Mouse (Mus musculus) embryonic facial prominence, embryonic 15.5 days (tissue): ENCODE results near the gene H2afy. TPM values are rescaled to one million over a fixed set of nuclear protein-coding genes. Genes with fewer than 3 reads are reported as not detected.

ENCODE experiments used
- ATAC-seq: fragments of 200-750 bp; cut with Nextera tagmentation; 2 replicates; pipeline ENCODE4 v1.8.0; 2017; ENCODE audit warnings: low read depth, moderate TSS enrichment; ENCODE audit not compliant: insufficient number of reproducible peaks, low FRiP score, low TSS enrichment
- H3K27ac ChIP-seq: fragments of 300-500 bp; sonication (generic); replicated peaks from 2 replicates; pipeline ENCODE4 v1.5.1; 2015; ENCODE audit warnings: mild to moderate bottlenecking, inconsistent platforms
- H3K27me3 ChIP-seq: fragments of 300-500 bp; sonication (generic); 2 replicates; pipeline ENCODE4 v1.6.1; 2015; ENCODE audit warnings: inconsistent platforms
- H3K36me3 ChIP-seq: fragments of 300-500 bp; sonication (generic); 2 replicates; pipeline ENCODE4 v1.6.1; 2015; ENCODE audit warnings: mild to moderate bottlenecking, inconsistent platforms
- H3K4me1 ChIP-seq: fragments of 300-500 bp; sonication (generic); 2 replicates; pipeline ENCODE4 v1.6.1; 2015; ENCODE audit warnings: inconsistent platforms
- H3K4me2 ChIP-seq: fragments of 300-500 bp; sonication (generic); replicated peaks from 2 replicates; pipeline ENCODE4 v1.6.1; 2015; ENCODE audit warnings: mild to moderate bottlenecking, inconsistent platforms
- H3K4me3 ChIP-seq: fragments of 300-500 bp; sonication (generic); replicated peaks from 2 replicates; pipeline ENCODE4 v1.5.1; 2015; ENCODE audit warnings: mild to moderate bottlenecking, inconsistent platforms
- H3K9ac ChIP-seq: fragments of 300-500 bp; sonication (generic); 2 replicates; pipeline ENCODE4 v1.6.1; 2015; ENCODE audit warnings: inconsistent platforms
- H3K9me3 ChIP-seq: fragments of 300-500 bp; sonication (generic); replicated peaks from 2 replicates; pipeline ENCODE4 v1.6.1; 2016; ENCODE audit warnings: inconsistent platforms
- WGBS: fragments of 180-500 bp; shearing (Covaris S2); methylation state at CpG from one replicate; pipeline ENCODE4 v1.1.7; 2015; 5-methylcytosine and 5-hydroxymethylcytosine counted together
- polyA plus RNA-seq: library from polyadenylated mRNA; unstranded; fragments of >200 nt; fragmentation: Nextera tagmentation; extraction: Ambion mirVana; gene quantifications from 2 replicates; pipeline ENCODE4 v1.2.1, GENCODE M21; 2015

The H2afy gene
- 275 and 292 TPM in 2 replicates for polyA plus RNA-seq

DNA sequence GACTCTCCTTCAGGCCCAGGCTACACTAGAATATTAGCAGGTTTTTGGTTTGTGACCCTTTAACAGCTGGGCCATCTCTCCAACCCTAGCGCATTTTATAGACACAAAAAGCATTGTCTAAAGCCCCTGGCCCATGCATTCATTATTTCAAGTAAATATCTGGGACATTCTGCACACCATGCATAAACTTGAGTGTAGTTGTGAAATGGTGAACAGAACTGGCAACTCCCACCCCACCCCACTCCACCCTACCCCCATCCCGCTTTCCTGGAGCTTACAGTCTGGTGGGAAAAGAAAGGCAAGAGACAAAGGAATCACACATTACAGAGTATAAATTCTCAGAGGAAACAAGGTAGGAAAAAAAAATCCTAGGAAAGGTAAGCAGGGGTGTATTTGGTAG is at the start of gene H2afy:
Gene H2afy, minus strand, starts transcription at position 162 of the 400 bp plus-strand sequence.
- 87% methylated on average over 2 of the region's 2 CpGs for WGBS

DNA sequence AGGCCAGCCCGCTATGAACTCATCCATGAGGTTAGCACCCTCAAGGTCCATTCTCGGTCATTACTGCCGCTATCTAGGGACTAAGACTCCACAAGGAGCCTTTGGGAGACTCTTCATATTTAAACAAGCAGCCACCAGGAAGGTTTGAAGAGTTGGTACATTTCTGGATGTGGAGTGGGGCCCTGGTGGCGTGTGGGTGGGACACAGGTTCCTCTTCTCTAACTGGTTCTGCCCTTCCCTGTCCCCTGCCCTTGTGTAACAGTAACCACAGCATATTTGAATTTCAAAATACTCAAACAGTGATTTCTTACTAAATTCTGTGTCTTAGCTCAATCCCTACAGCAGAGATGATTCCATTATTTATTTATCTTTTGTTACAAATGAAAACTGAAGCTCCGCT is 47.5 kb upstream of the H2afy start:
- Histone ChIP-seq H3K9ac (no peak overlapping the region), H3K4me3 (no peak overlapping the region), H3K4me1 (no peaks in the 10 kb centered on the region), H3K27me3 (no peaks in the 10 kb centered on the region), H3K27ac (no peak overlapping the region), H3K4me2 (no peak overlapping the region), H3K9me3 (no peaks in the 10 kb centered on the region), H3K36me3 (no peaks in the 10 kb centered on the region)
- 81% methylated on average over 5 of the region's 5 CpGs for WGBS
- ATAC-seq: no peak

More for the DNA sequence above, at the start of gene H2afy:
- Histone ChIP-seq H3K9ac (peak within 1 kb of the TSS; percentile 95), H3K27me3 (no peaks in the 10 kb centered on the region), H3K9me3 (no peaks in the 10 kb centered on the region), H3K4me3 (peak within 1 kb of the TSS; percentile 94), H3K36me3 (0 out of 2 replicates have a peak, but pooled peaks cover 7% of the 10 kb centered on the region), H3K27ac (peak within 1 kb of the TSS; percentile 87), H3K4me1 (peaks cover 35% of the 10 kb centered on the region), H3K4me2 (peak within 1 kb of the TSS; percentile 67)
- ATAC-seq: no peak

DNA sequence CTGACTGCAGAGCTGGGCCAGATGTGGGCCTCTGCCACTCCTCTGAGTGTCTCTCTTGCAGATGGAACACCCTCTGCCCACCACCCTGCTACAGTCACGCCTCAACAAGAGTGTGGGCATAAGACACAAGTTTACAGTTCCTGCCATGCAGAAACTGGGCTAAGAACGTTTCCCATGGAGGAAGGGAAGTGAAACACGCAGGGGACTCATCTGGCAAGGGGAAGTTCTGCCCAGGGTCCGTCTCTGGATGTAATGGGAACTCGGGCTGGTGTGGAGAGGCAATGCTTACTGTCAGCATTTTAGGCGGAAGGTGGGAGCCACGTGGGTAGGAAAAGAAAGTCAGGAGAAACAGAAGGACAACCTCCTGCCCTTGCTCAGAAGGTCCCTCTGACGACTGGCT is 45.3 kb upstream of the H2afy start:
- ATAC-seq: no peak
- WGBS: 70% methylated on average over 8 of the region's 8 CpGs

DNA sequence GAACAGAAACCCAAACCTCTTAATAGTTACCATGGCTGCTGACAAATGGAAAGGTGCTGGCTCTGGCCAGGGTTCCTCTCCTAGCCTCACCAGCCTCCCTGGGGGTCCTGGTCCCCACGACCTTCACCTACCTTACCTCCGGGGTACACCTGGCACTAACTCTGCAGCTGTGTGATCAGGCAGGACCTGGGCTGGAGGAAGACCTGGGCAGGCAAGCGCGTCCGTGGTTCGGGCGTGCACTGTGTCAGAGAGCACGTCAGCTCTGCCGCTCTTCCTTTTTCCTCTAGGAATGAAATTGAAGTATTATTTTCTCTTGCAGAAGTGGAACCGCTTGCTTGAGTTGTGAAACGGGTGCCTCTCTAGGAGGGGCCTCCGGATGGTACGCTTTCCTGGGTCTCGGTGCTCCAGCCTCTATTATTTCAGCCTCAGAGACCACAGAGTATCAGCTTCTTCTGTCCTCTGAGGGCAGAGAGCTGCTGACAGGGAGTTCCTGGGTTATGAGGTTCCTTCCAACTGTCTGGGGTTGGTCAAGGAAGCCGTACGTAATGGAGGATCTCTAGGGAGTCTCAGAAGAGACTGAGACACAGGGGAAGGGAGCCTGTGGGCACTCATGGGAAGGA is 42.4 kb upstream of the H2afy start, which contains the start of gene Tifab:
Gene Tifab, minus strand, starts transcription at position 470 of the 620 bp plus-strand sequence.
- ATAC-seq: no peak
- H3K27me3 ChIP-seq: no peaks in the 10 kb centered on the region
- H3K4me2 ChIP-seq: no peak within 1 kb of the TSS
- H3K4me1 ChIP-seq: peaks cover 18% of the 10 kb centered on the region
- no peak within 1 kb of the TSS for H3K4me3 ChIP-seq
- WGBS: 77% methylated on average over 16 of the region's 16 CpGs
- no peaks in the 10 kb centered on the region for H3K9me3 ChIP-seq
- no peak within 1 kb of the TSS for H3K27ac ChIP-seq
- H3K9ac ChIP-seq: no peak within 1 kb of the TSS
- no peaks in the 10 kb centered on the region for H3K36me3 ChIP-seq

More for the DNA sequence above, 45.3 kb upstream of the H2afy start:
- Histone ChIP-seq H3K9me3 (no peaks in the 10 kb centered on the region), H3K4me1 (peaks cover under 1% of the 10 kb centered on the region), H3K9ac (no peak overlapping the region), H3K4me3 (no peak overlapping the region), H3K36me3 (no peaks in the 10 kb centered on the region), H3K27ac (no peak overlapping the region), H3K4me2 (no peak overlapping the region), H3K27me3 (no peaks in the 10 kb centered on the region)

DNA sequence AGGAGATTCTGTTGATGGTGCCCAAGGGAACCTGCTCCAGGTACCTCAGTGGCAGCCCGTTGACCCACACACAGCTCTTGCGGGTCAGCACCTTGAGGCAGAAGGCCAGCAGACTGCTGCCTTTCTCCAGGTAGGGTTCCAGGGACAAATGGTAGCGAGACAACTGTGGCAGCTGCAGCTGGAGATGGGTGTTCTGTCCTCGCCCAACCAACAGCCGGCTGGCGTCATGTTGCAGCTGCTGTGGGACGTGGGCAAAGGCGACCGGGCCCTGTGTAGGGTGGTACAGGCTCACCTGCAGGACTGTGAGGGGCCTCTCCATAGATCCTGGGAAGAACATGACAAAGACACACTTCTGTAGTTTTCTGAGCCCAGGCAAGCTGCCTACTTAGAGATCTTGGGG is 40.1 kb upstream of the H2afy start:
- Histone ChIP-seq H3K27me3 (no peaks in the 10 kb centered on the region), H3K4me2 (no peak overlapping the region), H3K36me3 (no peaks in the 10 kb centered on the region), H3K4me1 (peaks cover 32% of the 10 kb centered on the region), H3K27ac (no peak overlapping the region), H3K9ac (no peak overlapping the region), H3K9me3 (no peaks in the 10 kb centered on the region), H3K4me3 (no peak overlapping the region)
- WGBS: 75% methylated on average over 9 of the region's 9 CpGs
- no peak for ATAC-seq

DNA sequence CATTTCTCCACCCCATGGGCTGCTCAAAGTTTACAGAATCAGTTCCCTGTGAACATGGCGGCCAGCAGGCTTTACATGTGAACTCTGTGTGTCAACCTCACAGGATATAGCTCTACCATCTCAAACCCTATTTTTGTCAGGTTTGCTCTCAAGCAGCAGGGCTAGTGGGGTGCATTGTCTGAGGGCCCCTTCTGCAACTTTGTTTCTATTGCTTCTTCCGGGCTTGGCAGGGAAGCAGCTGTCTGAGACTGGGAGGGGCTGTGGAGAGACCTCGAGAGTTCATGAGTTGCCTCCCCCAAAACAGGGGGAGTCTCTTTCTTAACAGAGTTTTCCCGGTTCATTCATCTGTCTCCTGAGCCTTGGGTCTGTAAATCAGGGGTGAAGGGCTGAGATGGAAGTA is 39.7 kb upstream of the H2afy start:
- ATAC-seq: no peak
- H3K4me1 ChIP-seq: peaks cover 32% of the 10 kb centered on the region
- H3K4me2 ChIP-seq: no peak overlapping the region
- H3K4me3 ChIP-seq: no peak overlapping the region
- H3K27me3 ChIP-seq: no peaks in the 10 kb centered on the region
- no peaks in the 10 kb centered on the region for H3K36me3 ChIP-seq
- H3K9ac ChIP-seq: no peak overlapping the region
- 47% methylated on average over 4 of the region's 4 CpGs for WGBS
- 0 out of 2 replicates have a peak overlapping the region, but pooled peaks have one; percentile 17 for H3K27ac ChIP-seq
- no peaks in the 10 kb centered on the region for H3K9me3 ChIP-seq

DNA sequence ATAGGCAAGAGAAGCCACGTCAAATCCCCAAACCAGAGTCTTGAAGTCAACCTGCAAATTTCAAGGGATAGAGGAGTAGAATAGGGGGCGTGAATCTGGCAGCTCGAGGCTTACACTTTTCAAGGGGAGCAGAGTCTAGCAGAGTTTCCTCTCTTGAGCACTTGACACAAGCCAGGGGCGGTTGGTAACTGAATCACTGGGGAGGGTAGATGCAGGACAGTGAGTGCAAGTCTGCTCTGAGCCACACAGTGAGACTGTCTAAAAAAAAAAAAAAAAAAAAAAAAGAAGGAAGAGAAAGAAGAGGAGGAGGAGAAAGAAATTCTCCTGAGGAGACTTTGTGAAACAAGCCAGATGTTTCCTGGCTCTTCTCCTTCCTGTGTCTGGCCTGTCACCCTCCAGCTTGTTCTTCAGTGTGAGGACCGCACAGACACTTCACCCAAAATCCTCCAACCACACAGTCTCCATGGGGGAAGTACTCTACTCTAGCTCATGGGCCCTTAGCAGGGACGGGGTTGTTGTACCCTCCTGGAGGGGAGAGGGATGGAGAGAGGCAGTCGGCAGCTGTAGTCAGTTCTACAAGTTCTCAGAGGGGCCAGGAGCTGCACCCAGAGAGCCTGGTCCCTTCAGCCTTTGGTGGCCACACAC is 36.9 kb upstream of the H2afy start:
- no peak for ATAC-seq
- 42% methylated on average over 7 of the region's 7 CpGs for WGBS
- no peaks in the 10 kb centered on the region for H3K36me3 ChIP-seq
- H3K4me3 ChIP-seq: no peak overlapping the region
- peak overlapping the region; percentile 60; the same call in 1 of the 2 replicates for H3K27ac ChIP-seq
- H3K4me1 ChIP-seq: peaks cover 46% of the 10 kb centered on the region
- no peak overlapping the region for H3K9ac ChIP-seq
- H3K4me2 ChIP-seq: no peak overlapping the region
- no peaks in the 10 kb centered on the region for H3K9me3 ChIP-seq
- H3K27me3 ChIP-seq: no peaks in the 10 kb centered on the region

DNA sequence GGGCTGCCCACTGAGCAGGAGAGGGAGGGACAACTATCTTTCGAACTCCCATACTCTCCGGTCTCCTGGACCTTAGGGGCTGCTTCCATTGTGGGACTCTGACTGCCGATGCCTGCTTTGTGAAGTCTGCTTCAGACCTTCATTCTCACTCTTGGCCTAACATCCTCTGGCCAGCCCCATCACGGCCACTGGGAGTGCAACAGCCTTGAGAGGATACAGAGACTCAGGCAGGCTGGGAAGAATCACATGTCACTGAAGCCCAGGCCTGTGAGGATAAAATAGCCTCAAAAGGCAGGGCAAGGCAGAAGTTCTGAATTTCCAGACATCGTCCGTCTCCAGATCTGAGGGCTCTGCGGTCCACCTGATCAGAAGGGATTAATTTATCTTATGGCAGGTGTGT is 35.9 kb upstream of the H2afy start:
- Histone ChIP-seq H3K27me3 (no peaks in the 10 kb centered on the region), H3K36me3 (no peaks in the 10 kb centered on the region), H3K4me1 (peaks cover 50% of the 10 kb centered on the region), H3K4me3 (no peak overlapping the region), H3K9ac (no peak overlapping the region), H3K9me3 (no peaks in the 10 kb centered on the region), H3K4me2 (no peak overlapping the region), H3K27ac (no peak overlapping the region)
- no peak for ATAC-seq
- WGBS: 80% methylated on average over 7 of the region's 7 CpGs

DNA sequence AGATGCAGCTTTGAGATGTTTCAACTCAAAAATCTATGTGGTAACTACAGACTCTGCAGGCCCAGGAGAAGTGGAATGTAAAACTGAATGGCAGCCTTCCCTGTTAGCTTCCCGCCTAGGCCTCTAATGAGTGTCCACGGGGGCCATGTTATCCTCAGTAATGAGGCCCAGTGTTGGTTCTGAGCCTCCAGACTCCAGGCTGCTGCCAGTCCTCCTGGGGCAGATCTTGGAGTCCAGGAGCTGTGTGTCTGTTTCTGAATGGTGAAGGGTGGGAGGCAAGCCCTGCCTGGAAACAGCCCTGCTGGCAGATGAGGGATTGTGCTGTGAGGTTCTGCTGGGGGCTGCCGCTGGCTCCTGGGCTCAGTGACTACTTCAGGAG is 32.2 kb upstream of the H2afy start:
- Histone ChIP-seq H3K4me3 (no peak overlapping the region), H3K36me3 (no peaks in the 10 kb centered on the region), H3K27ac (peak overlapping the region; percentile 75), H3K9me3 (no peaks in the 10 kb centered on the region), H3K4me1 (peaks cover 52% of the 10 kb centered on the region), H3K9ac (no peak overlapping the region), H3K4me2 (no peak overlapping the region), H3K27me3 (no peaks in the 10 kb centered on the region)
- WGBS: 32% methylated on average over 3 of the region's 3 CpGs
- ATAC-seq: no peak

DNA sequence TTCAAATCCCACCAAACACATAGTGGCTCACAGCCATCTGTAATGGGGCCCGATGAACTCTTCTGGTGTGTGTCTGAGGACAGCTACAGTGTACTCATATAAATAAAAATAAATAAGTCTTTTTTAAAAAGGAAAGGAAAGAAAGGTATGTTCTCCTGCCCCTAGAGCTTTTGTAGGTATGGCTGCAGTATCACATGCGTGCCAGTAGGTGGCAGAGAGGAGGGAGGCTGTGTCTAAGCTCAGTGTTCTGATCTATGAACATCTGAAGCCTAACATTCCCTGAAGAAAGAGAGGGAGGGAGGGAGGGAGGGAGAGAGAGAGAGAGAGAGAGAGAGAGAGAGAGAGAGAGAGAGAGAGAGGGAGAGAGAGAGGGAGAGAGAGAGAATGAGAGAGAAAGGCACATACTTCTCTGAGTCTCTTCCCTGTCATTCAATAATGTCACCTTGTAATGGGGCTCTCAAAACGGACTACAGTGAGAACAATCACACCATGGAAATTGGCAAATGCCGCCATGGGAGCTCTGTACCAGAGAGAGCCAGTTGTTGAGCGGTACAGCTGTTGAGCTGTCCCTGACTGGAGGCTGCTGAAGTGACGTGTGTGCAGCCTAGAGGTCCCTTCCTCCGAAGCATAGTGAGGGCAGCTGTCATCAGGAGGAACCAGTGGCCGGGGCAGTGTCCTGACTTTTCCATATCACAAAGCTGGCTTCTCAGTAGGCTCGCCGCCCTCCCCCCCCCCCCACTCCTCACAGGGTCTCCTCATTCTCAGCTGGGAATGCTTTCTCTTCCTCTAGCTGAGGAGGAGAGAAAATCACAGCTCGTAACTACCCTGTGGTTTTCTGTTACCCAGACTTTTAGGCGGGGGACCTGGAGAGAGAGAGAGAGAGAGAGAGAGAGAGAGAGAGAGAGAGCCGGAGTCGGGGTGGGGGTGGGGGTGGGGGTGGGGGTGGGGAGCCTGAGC is 31.6 kb upstream of the H2afy start:
- Histone ChIP-seq H3K27ac (peak overlapping the region; percentile 76), H3K4me3 (no peak overlapping the region), H3K4me2 (no peak overlapping the region; the same call in 1 of the 2 replicates), H3K4me1 (peaks cover 53% of the 10 kb centered on the region), H3K9me3 (no peaks in the 10 kb centered on the region), H3K27me3 (no peaks in the 10 kb centered on the region), H3K36me3 (no peaks in the 10 kb centered on the region), H3K9ac (no peak overlapping the region)
- ATAC-seq: peak; percentile 55; the same call in 1 of the 2 replicates
- 19% methylated on average over 13 of the region's 14 CpGs for WGBS

DNA sequence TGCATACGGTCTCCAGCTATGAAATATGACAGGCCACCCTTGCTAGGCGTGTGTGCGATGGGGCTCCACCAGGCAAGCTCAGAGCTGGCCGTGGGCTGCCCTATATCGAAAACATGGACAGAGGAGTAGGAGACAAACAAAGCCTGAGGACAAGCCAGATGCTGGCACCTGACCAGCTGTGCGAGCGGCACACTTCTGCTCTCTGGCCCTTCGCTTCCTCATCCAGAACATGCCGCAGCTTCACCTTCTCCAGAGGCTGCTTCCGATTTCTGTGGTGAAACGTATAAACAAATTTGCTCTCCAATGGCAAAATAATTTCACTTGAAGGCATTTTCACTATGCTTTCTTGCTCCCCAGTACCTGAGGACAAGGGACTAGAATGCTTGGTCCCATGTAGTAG is 29.4 kb upstream of the H2afy start:
- 86% methylated on average over 11 of the region's 11 CpGs for WGBS
- Histone ChIP-seq H3K4me1 (peaks cover 44% of the 10 kb centered on the region), H3K27ac (no peak overlapping the region), H3K4me2 (no peak overlapping the region), H3K9me3 (no peaks in the 10 kb centered on the region), H3K27me3 (no peaks in the 10 kb centered on the region), H3K36me3 (no peaks in the 10 kb centered on the region), H3K4me3 (no peak overlapping the region), H3K9ac (no peak overlapping the region)
- no peak for ATAC-seq
